Comparison of ENCODE assay signal across 8 mouse cellular contexts in genomic region chr11:93884901-93885571, GRCm38 (mm10). TPM values are rescaled to one million over a fixed set of nuclear protein-coding genes. Genes with fewer than 3 reads are reported as not detected.
DNase-seq lines count a peak whose midpoint lies in the region; ATAC-seq and TF ChIP-seq lines count a peak whose summit lies in the region.

No protein-coding gene starts in this region.

- peak overlapping the region; percentile 75 for H3K27ac ChIP-seq in embryonic fibroblast, embryonic 13.5 days (ENCODE audit: insufficient read depth, low read length)
- H3K27ac ChIP-seq in heart, embryonic 13.5 days (replicated peaks) = peak overlapping the region; percentile 91
- peak overlapping the region; percentile 97 for H3K27ac ChIP-seq in liver, embryonic 16.5 days (ENCODE audit: low read length)
- peak overlapping the region; percentile 95 for H3K27ac ChIP-seq in neural tube, embryonic 13.5 days (replicated peaks)
- H3K27ac ChIP-seq in thymus, adult 2 months (ENCODE audit: control insufficient read depth, insufficient read depth, low read length) = peak overlapping the region; percentile 31

- no peaks in the 10 kb centered on the region for H3K27me3 ChIP-seq in E14TG2a.4 (ENCODE audit: insufficient read depth, low read length)
- no peaks in the 10 kb centered on the region for H3K27me3 ChIP-seq in heart, embryonic 13.5 days (replicated peaks)
- no peaks in the 10 kb centered on the region for H3K27me3 ChIP-seq in liver, embryonic 16.5 days (ENCODE audit: control insufficient read depth, insufficient read depth, low read depth, low read length)
- no peaks in the 10 kb centered on the region for H3K27me3 ChIP-seq in neural tube, embryonic 13.5 days
- no peaks in the 10 kb centered on the region for H3K27me3 ChIP-seq in thymus, adult 2 months (ENCODE audit: control insufficient read depth, insufficient read depth, low read length)

- peaks cover 48% of the 10 kb centered on the region for H3K4me1 ChIP-seq in E14TG2a.4 (replicated peaks; ENCODE audit: low read depth, low read length)
- H3K4me1 ChIP-seq in embryonic fibroblast, embryonic 13.5 days (ENCODE audit: control insufficient read depth, insufficient read depth, low read length) = peaks cover 7% of the 10 kb centered on the region
- H3K4me1 ChIP-seq in heart, embryonic 13.5 days = peaks cover 32% of the 10 kb centered on the region
- peaks cover 20% of the 10 kb centered on the region for H3K4me1 ChIP-seq in liver, embryonic 16.5 days (ENCODE audit: control insufficient read depth, low read depth, low read length)
- H3K4me1 ChIP-seq in neural tube, embryonic 13.5 days (replicated peaks) = peaks cover 50% of the 10 kb centered on the region
- H3K4me1 ChIP-seq in thymus, adult 2 months (replicated peaks; ENCODE audit: control insufficient read depth, insufficient read depth, low read length) = peaks cover 8% of the 10 kb centered on the region

- H3K4me2 ChIP-seq in heart, embryonic 13.5 days = peak overlapping the region; percentile 95
- peak overlapping the region; percentile 94 for H3K4me2 ChIP-seq in liver, embryonic 16.5 days (ENCODE audit: low read depth, low read length)
- H3K4me2 ChIP-seq in neural tube, embryonic 13.5 days = peak overlapping the region; percentile 79

- H3K36me3 ChIP-seq in E14TG2a.4 (ENCODE audit: insufficient read depth, low read length) = peaks cover 63% of the 10 kb centered on the region
- peaks cover 37% of the 10 kb centered on the region for H3K36me3 ChIP-seq in heart, embryonic 13.5 days
- no peaks in the 10 kb centered on the region for H3K36me3 ChIP-seq in liver, embryonic 16.5 days (ENCODE audit: control insufficient read depth, insufficient read depth)
- peaks cover 17% of the 10 kb centered on the region for H3K36me3 ChIP-seq in neural tube, embryonic 13.5 days
- peaks cover 6% of the 10 kb centered on the region for H3K36me3 ChIP-seq in thymus, adult 2 months (ENCODE audit: control insufficient read depth, insufficient read depth, low read length)

- WGBS in heart, embryonic 13.5 days = under 1% methylated on average over 76 of the region's 81 CpGs
- WGBS in liver, embryonic 16.5 days (ENCODE audit: insufficient replicate concordance) = under 1% methylated on average over 73 of the region's 81 CpGs
- under 1% methylated on average over 70 of the region's 81 CpGs for WGBS in neural tube, embryonic 13.5 days
- under 1% methylated on average over 80 of the region's 81 CpGs for WGBS in thymus, adult 2 months

- peak; percentile 79 for DNase-seq in brain, adult 2 months (ENCODE audit: low read depth, low spot score)
- DNase-seq in kidney, postnatal 14 days = peak; percentile 77
- peak; percentile 77 for DNase-seq in thymus, adult 2 months

- no peak for TF ChIP-seq CTCF in E14TG2a.4 (conservative IDR thresholded peaks at IDR 0.05; ENCODE audit: low read length)
- no peak for TF ChIP-seq CTCF in embryonic fibroblast, embryonic 13.5 days (IDR thresholded peaks at IDR 0.05; ENCODE audit: borderline replicate concordance, insufficient read depth, low read length)
- peak; percentile 15; the same call in 1 of the 2 replicates for TF ChIP-seq CTCF in thymus, adult 2 months (IDR thresholded peaks at IDR 0.05; ENCODE audit: borderline replicate concordance, control insufficient read depth, extremely low read depth, insufficient read depth, low read length, poor library complexity)

- no peaks in the 10 kb centered on the region for H3K9me3 ChIP-seq in E14TG2a.4 (ENCODE audit: low read length)
- no peaks in the 10 kb centered on the region for H3K9me3 ChIP-seq in heart, embryonic 13.5 days
- no peaks in the 10 kb centered on the region for H3K9me3 ChIP-seq in liver, embryonic 16.5 days (replicated peaks; ENCODE audit: control insufficient read depth, low read length)
- H3K9me3 ChIP-seq in neural tube, embryonic 13.5 days = no peaks in the 10 kb centered on the region

- ATAC-seq in heart, embryonic 13.5 days (ENCODE audit: extremely low read depth, insufficient number of reproducible peaks, low FRiP score, low TSS enrichment) = peak; percentile 74
- peak; percentile 77 for ATAC-seq in liver, embryonic 16.5 days (ENCODE audit: low read depth)
- ATAC-seq in neural tube, embryonic 13.5 days (ENCODE audit: low read depth) = peak; percentile 44

- H3K4me3 ChIP-seq in E14TG2a.4 (replicated peaks; ENCODE audit: low read length) = peak overlapping the region; percentile 96
- peak overlapping the region; percentile 63 for H3K4me3 ChIP-seq in embryonic fibroblast, embryonic 13.5 days (ENCODE audit: insufficient read depth, low read length)
- peak overlapping the region; percentile 99 for H3K4me3 ChIP-seq in heart, embryonic 13.5 days
- peak overlapping the region; percentile 97 for H3K4me3 ChIP-seq in liver, embryonic 16.5 days (ENCODE audit: low read depth, low read length)
- H3K4me3 ChIP-seq in neural tube, embryonic 13.5 days = peak overlapping the region; percentile 99
- peak overlapping the region; percentile 86 for H3K4me3 ChIP-seq in thymus, adult 2 months (ENCODE audit: control insufficient read depth, insufficient read depth, low read length)

- H3K9ac ChIP-seq in heart, embryonic 13.5 days = peak overlapping the region; percentile 94
- peak overlapping the region; percentile 93 for H3K9ac ChIP-seq in liver, embryonic 16.5 days (ENCODE audit: low read depth, low read length)
- peak overlapping the region; percentile 89 for H3K9ac ChIP-seq in neural tube, embryonic 13.5 days

- TF ChIP-seq POLR2A in embryonic fibroblast, embryonic 13.5 days (IDR thresholded peaks at IDR 0.05; ENCODE audit: low read depth, low read length) = peak; percentile 51
- no peak for TF ChIP-seq POLR2A in thymus, adult 2 months (IDR thresholded peaks at IDR 0.05; ENCODE audit: control insufficient read depth, extremely low read depth, insufficient read depth, low read length, poor library complexity)

RNA-seq across cellular contexts. Expression of gene Utp18, which starts 0.5 kb away (rescaled TPM):
- polyA plus RNA-seq in embryonic fibroblast, embryonic 13.5 days (2011; ENCODE audit: insufficient read length, low read depth, missing spikeins) = 30.3 and 33.8 TPM in 2 replicates
- polyA plus RNA-seq in heart, embryonic 13.5 days (2015; fragmentation: Nextera tagmentation; extraction: Ambion mirVana) = 17.0 and 18.3 TPM in 2 replicates
- 8.7 and 9.4 TPM in 2 replicates for polyA plus RNA-seq in liver, embryonic 16.5 days (2015; fragmentation: Nextera tagmentation; extraction: Ambion mirVana)
- polyA plus RNA-seq in neural tube, embryonic 13.5 days (2015; fragmentation: Nextera tagmentation; extraction: Ambion mirVana) = 31.6 and 35.8 TPM in 2 replicates
- 7.5 and 7.8 TPM in 2 replicates for polyA plus RNA-seq in thymus, adult 2 months (2012; rRNA removed)

RNA-seq across cellular contexts. Expression of gene Mbtd1, which starts 0.6 kb away (rescaled TPM):
- 19.7 and 41.5 TPM in 2 replicates for polyA plus RNA-seq in embryonic fibroblast, embryonic 13.5 days (2011; ENCODE audit: insufficient read length, low read depth, missing spikeins)
- 17.1 and 17.5 TPM in 2 replicates for polyA plus RNA-seq in heart, embryonic 13.5 days (2015; fragmentation: Nextera tagmentation; extraction: Ambion mirVana)
- 5.4 TPM in 2 replicates for polyA plus RNA-seq in liver, embryonic 16.5 days (2015; fragmentation: Nextera tagmentation; extraction: Ambion mirVana)
- 28.1 and 33.4 TPM in 2 replicates for polyA plus RNA-seq in neural tube, embryonic 13.5 days (2015; fragmentation: Nextera tagmentation; extraction: Ambion mirVana)
- polyA plus RNA-seq in thymus, adult 2 months (2012; rRNA removed) = 17.1 and 17.4 TPM in 2 replicates

Comparison
In these comparisons a context has a peak if more than half of its experiments do, and no peak if none do; other contexts are left out.
1. Peak in every context shown above with its lines: DNase-seq, ATAC-seq, H3K4me3 ChIP-seq and H3K27ac ChIP-seq.
2. H3K27ac ChIP-seq: peak in every context shown above with its lines; median percentile 97 in liver, embryonic 16.5 days; 95 in neural tube, embryonic 13.5 days; 91 in heart, embryonic 13.5 days; 75 in embryonic fibroblast, embryonic 13.5 days; 31 in thymus, adult 2 months.